Mouse (Mus musculus) liver, postnatal 0 days (tissue): Measurements from ENCODE around the gene F3. TPM values are rescaled to one million over a fixed set of nuclear protein-coding genes. Genes with fewer than 3 reads are reported as not detected.

ENCODE experiments used
- ATAC-seq: fragments of 200-750 bp; cut with Nextera tagmentation; 2 replicates; pipeline ENCODE4 v1.8.0; 2017; ENCODE audit warnings: mild to moderate bottlenecking, moderate library complexity
- DNase-seq: peaks from one replicate; pipeline ENCODE4 v3.0.0-alpha.2; 2016
- H3K27ac ChIP-seq: fragments of 300-500 bp; sonication (generic); 2 replicates; pipeline ENCODE4 v1.5.1; 2014; ENCODE audit warnings: antibody characterized with exemption, moderate library complexity, mild to moderate bottlenecking, low read depth
- H3K27me3 ChIP-seq: fragments of 300-500 bp; sonication (generic); 2 replicates; pipeline ENCODE4 v1.6.1; 2014; ENCODE audit warnings: low read length, control low read depth, mixed read lengths; ENCODE audit not compliant: insufficient read depth
- H3K36me3 ChIP-seq: fragments of 300-500 bp; sonication (generic); replicated peaks from 2 replicates; pipeline ENCODE4 v1.6.1; 2014; ENCODE audit warnings: mild to moderate bottlenecking, control low read depth, low read length, moderate library complexity, mixed read lengths; ENCODE audit not compliant: insufficient read depth
- H3K4me1 ChIP-seq: fragments of 300-500 bp; sonication (generic); 2 replicates; pipeline ENCODE4 v1.6.1; 2014; ENCODE audit warnings: antibody characterized with exemption, mild to moderate bottlenecking, control low read depth; ENCODE audit not compliant: insufficient read depth
- H3K4me2 ChIP-seq: fragments of 300-500 bp; sonication (generic); 2 replicates; pipeline ENCODE4 v1.6.1; 2014; ENCODE audit warnings: low read depth, mild to moderate bottlenecking, low read length, moderate library complexity, mixed read lengths
- H3K4me3 ChIP-seq: fragments of 300-500 bp; sonication (generic); 2 replicates; pipeline ENCODE4 v1.5.1; 2014; ENCODE audit warnings: low read depth, low read length
- H3K9ac ChIP-seq: fragments of 300-500 bp; sonication (generic); replicated peaks from 2 replicates; pipeline ENCODE4 v1.6.1; 2014; ENCODE audit warnings: mild to moderate bottlenecking, moderate library complexity
- H3K9me3 ChIP-seq: fragments of 300-500 bp; sonication (generic); 2 replicates; pipeline ENCODE4 v1.6.1; 2016; ENCODE audit warnings: mild to moderate bottlenecking, control low read depth, low read length, mixed read lengths
- CTCF ChIP-seq: sonication (generic); IDR thresholded peaks from 2 replicates; pipeline ENCODE4 v1.5.1; 2016; ENCODE audit warnings: antibody characterized with exemption, low read depth
- EP300 ChIP-seq: IDR thresholded peaks from 2 replicates; pipeline ENCODE4 v1.6.1; 2016; ENCODE audit warnings: antibody characterized with exemption, low read depth, mild to moderate bottlenecking
- WGBS: fragments of 180-500 bp; shearing (Covaris S2); extraction: QIAGEN DNeasy Blood & Tissue Kit; methylation state at CpG from one replicate; pipeline ENCODE4 v1.1.7; 2014; ENCODE audit not compliant: insufficient replicate concordance; 5-methylcytosine and 5-hydroxymethylcytosine counted together
- polyA plus RNA-seq: library from polyadenylated mRNA; unstranded; fragments of >200 nt; fragmentation: Nextera tagmentation; extraction: Ambion mirVana; gene quantifications from 2 replicates; pipeline ENCODE4 v1.2.1, GENCODE M21; 2015

Gene F3
- polyA plus RNA-seq, 1 experiment from 2014 or later = 1.3 TPM

- H3K4me2 ChIP-seq = no peak overlapping the region
- DNase-seq = no peak
- no peaks in the 10 kb centered on the region for H3K36me3 ChIP-seq
- H3K4me3 ChIP-seq = no peak overlapping the region
- 67% methylated on average over 7 of the region's 7 CpGs for WGBS
- H3K4me1 ChIP-seq = no peaks in the 10 kb centered on the region
- ATAC-seq = no peak
- H3K27me3 ChIP-seq = no peaks in the 10 kb centered on the region
- H3K27ac ChIP-seq = no peak overlapping the region
- no peaks in the 10 kb centered on the region for H3K9me3 ChIP-seq
- TF ChIP-seq CTCF (no peak), EP300 (no peak)
- H3K9ac ChIP-seq = no peak overlapping the region
Measured at GRCm38 (mm10) chr3:121703155-121703879, 20.0 kb upstream of the F3 start.

GRCm38 (mm10) chr3:121703880-121704243 is 19.5 kb upstream of the F3 start:
- 85% methylated on average over 3 of the region's 3 CpGs for WGBS
- Histone ChIP-seq H3K9me3 (no peaks in the 10 kb centered on the region), H3K4me1 (no peaks in the 10 kb centered on the region), H3K4me3 (no peak overlapping the region), H3K36me3 (no peaks in the 10 kb centered on the region), H3K27me3 (no peaks in the 10 kb centered on the region), H3K27ac (no peak overlapping the region), H3K4me2 (no peak overlapping the region), H3K9ac (no peak overlapping the region)
- ATAC-seq (no peak), DNase-seq (no peak)
- no peak for TF ChIP-seq CTCF
- no peak for TF ChIP-seq EP300

- Histone ChIP-seq H3K9ac (no peak overlapping the region), H3K27ac (no peak overlapping the region), H3K9me3 (no peaks in the 10 kb centered on the region), H3K27me3 (no peaks in the 10 kb centered on the region), H3K36me3 (no peaks in the 10 kb centered on the region), H3K4me1 (no peaks in the 10 kb centered on the region), H3K4me2 (no peak overlapping the region), H3K4me3 (no peak overlapping the region)
- WGBS = 78% methylated on average over 5 of the region's 5 CpGs
- TF ChIP-seq CTCF (no peak), EP300 (no peak)
- ATAC-seq (no peak), DNase-seq (no peak)
Measured at GRCm38 (mm10) chr3:121706087-121706486, 17.2 kb upstream of the F3 start.

GRCm38 (mm10) chr3:121707106-121707505 is 16.2 kb upstream of the F3 start:
- H3K4me3 ChIP-seq = no peak overlapping the region
- H3K4me1 ChIP-seq = no peaks in the 10 kb centered on the region
- 71% methylated on average over 4 of the region's 4 CpGs for WGBS
- H3K4me2 ChIP-seq = no peak overlapping the region
- no peak for ATAC-seq
- no peak overlapping the region for H3K27ac ChIP-seq
- no peaks in the 10 kb centered on the region for H3K9me3 ChIP-seq
- H3K9ac ChIP-seq = no peak overlapping the region
- DNase-seq = no peak
- no peaks in the 10 kb centered on the region for H3K27me3 ChIP-seq
- H3K36me3 ChIP-seq = no peaks in the 10 kb centered on the region
- TF ChIP-seq EP300 (no peak), CTCF (no peak)

GRCm38 (mm10) chr3:121710894-121711531 is 12.3 kb upstream of the F3 start:
- Histone ChIP-seq H3K27me3 (no peaks in the 10 kb centered on the region), H3K27ac (no peak overlapping the region), H3K4me2 (no peak overlapping the region), H3K9ac (no peak overlapping the region), H3K36me3 (no peaks in the 10 kb centered on the region), H3K4me3 (no peak overlapping the region), H3K9me3 (no peaks in the 10 kb centered on the region), H3K4me1 (no peaks in the 10 kb centered on the region)
- DNase-seq (no peak), ATAC-seq (no peak)
- 74% methylated on average over 7 of the region's 7 CpGs for WGBS
- no peak for TF ChIP-seq EP300
- TF ChIP-seq CTCF = no peak

- Histone ChIP-seq H3K9me3 (no peaks in the 10 kb centered on the region), H3K9ac (no peak overlapping the region), H3K4me2 (no peak overlapping the region), H3K36me3 (no peaks in the 10 kb centered on the region), H3K4me3 (no peak overlapping the region), H3K27ac (no peak overlapping the region), H3K27me3 (no peaks in the 10 kb centered on the region), H3K4me1 (no peaks in the 10 kb centered on the region)
- WGBS = 60% methylated on average over 4 of the region's 4 CpGs
- no peak for DNase-seq
- no peak for ATAC-seq
- TF ChIP-seq CTCF (no peak), EP300 (no peak)
Measured at GRCm38 (mm10) chr3:121712222-121712621, 11.1 kb upstream of the F3 start.
